Mouse (Mus musculus) MEL (cell line): ENCODE measurements at regions not wholly inside any gene's neighbourhood (a gene's known extent, or its start where the extent isn't known, plus 50 kb on each side); places are given as distances from the start of the nearest gene placed in this dataset.

Experiments
- DNase-seq: peaks from one replicate; pipeline ENCODE4 v3.0.0; 2011; ENCODE audit warnings: low read depth, low spot score
- H3K27ac ChIP-seq: 2 replicates; pipeline ENCODE4 v1.5.1; 2012; ENCODE audit warnings: low read depth, mild to moderate bottlenecking, control low read depth, low read length, moderate library complexity; ENCODE audit not compliant: control insufficient read depth
- H3K27me3 ChIP-seq, 2 experiments: fragments of 150-350 bp in 1 of 2; sonication (generic) in 1 of 2; 2 replicates each; pipeline ENCODE4 v1.6.1; 2012; ENCODE audit warnings: low read length in 2 of 2, mild to moderate bottlenecking in 2 of 2, improper control_type of control experiment in 1 of 2, moderate library complexity in 1 of 2; ENCODE audit not compliant: insufficient read depth in 2 of 2, control insufficient read depth in 1 of 2
- H3K36me3 ChIP-seq, 2 experiments: 2 replicates each; pipeline ENCODE4 v1.6.1; 2012 to 2014; ENCODE audit warnings: low read length in 2 of 2, improper control_type of control experiment in 1 of 2, inconsistent platforms in 1 of 2, mild to moderate bottlenecking in 1 of 2; ENCODE audit not compliant: insufficient read depth in 2 of 2, control insufficient read depth in 1 of 2
- H3K4me1 ChIP-seq, 2 experiments: fragments of 150-350 bp in 1 of 2; sonication (generic) in 1 of 2; 2 replicates each; pipeline ENCODE4 v1.6.1; 2012; ENCODE audit warnings: low read length in 2 of 2, improper control_type of control experiment in 1 of 2, mild to moderate bottlenecking in 1 of 2; ENCODE audit not compliant: insufficient read depth in 2 of 2, control insufficient read depth in 1 of 2
- H3K4me3 ChIP-seq, 2 experiments: fragments of 150-350 bp in 1 of 2; sonication (generic) in 1 of 2; 2 replicates each; pipeline ENCODE4 v1.5.1; 2012; ENCODE audit warnings: low read depth in 2 of 2, low read length in 2 of 2, mild to moderate bottlenecking in 2 of 2, moderate library complexity in 2 of 2, control low read depth in 1 of 2, improper control_type of control experiment in 1 of 2; ENCODE audit not compliant: control insufficient read depth in 1 of 2, insufficient read depth in 1 of 2
- H3K79me2 ChIP-seq: 2 replicates; pipeline ENCODE4 v1.6.1; 2012; ENCODE audit warnings: mild to moderate bottlenecking, low read length, moderate library complexity; ENCODE audit not compliant: control insufficient read depth, poor library complexity, insufficient read depth
- H3K9ac ChIP-seq: 2 replicates; pipeline ENCODE4 v1.6.1; 2012; ENCODE audit warnings: low read depth, mild to moderate bottlenecking, control low read depth, low read length, moderate library complexity; ENCODE audit not compliant: control insufficient read depth, poor library complexity, severe bottlenecking
- H3K9me3 ChIP-seq: fragments of 150-350 bp; sonication (generic); replicated peaks from 2 replicates; pipeline ENCODE4 v1.6.1; 2012; ENCODE audit warnings: mild to moderate bottlenecking, low read length, improper control_type of control experiment, moderate library complexity; ENCODE audit not compliant: insufficient read depth
- BHLHE40 ChIP-seq: IDR thresholded peaks from 2 replicates; pipeline ENCODE4 v1.6.1; 2012; ENCODE audit warnings: low read depth, mild to moderate bottlenecking, inconsistent platforms, low read length, improper control_type of control experiment, borderline replicate concordance
- CHD1 ChIP-seq: IDR thresholded peaks from 2 replicates; pipeline ENCODE4 v1.6.1; 2012; ENCODE audit warnings: low read depth, mild to moderate bottlenecking, inconsistent platforms, low read length, improper control_type of control experiment
- CHD2 ChIP-seq: IDR thresholded peaks from 2 replicates; pipeline ENCODE4 v1.6.1; 2011; ENCODE audit warnings: low read length, improper control_type of control experiment
- CTCF ChIP-seq, 3 experiments: IDR thresholded peaks in 2 of 3; conservative IDR thresholded peaks in 1 of 3; 2 replicates each; pipeline ENCODE4 v1.5.1; 2011 to 2012; ENCODE audit warnings: low read length in 3 of 3, low read depth in 2 of 3, mild to moderate bottlenecking in 2 of 3, improper control_type of control experiment in 1 of 3, inconsistent platforms in 1 of 3, mixed read lengths in 1 of 3, moderate library complexity in 1 of 3; ENCODE audit not compliant: control insufficient read depth in 1 of 3, insufficient read depth in 1 of 3, poor library complexity in 1 of 3, severe bottlenecking in 1 of 3
- E2F4 ChIP-seq: IDR thresholded peaks from 2 replicates; pipeline ENCODE4 v1.6.1; 2011; ENCODE audit warnings: low read depth, low read length, improper control_type of control experiment, borderline replicate concordance
- ETS1 ChIP-seq: IDR thresholded peaks from 2 replicates; pipeline ENCODE4 v1.6.1; 2012; ENCODE audit warnings: low read depth, mild to moderate bottlenecking, inconsistent platforms, low read length, improper control_type of control experiment, moderate library complexity
- GABPA ChIP-seq: IDR thresholded peaks from 2 replicates; pipeline ENCODE4 v1.6.1; 2012; ENCODE audit warnings: low read depth, mild to moderate bottlenecking, inconsistent platforms, low read length, improper control_type of control experiment, moderate library complexity
- KAT2A ChIP-seq: conservative IDR thresholded peaks from 2 replicates; pipeline ENCODE4 v1.6.1; 2012; ENCODE audit warnings: low read depth, low read length, improper control_type of control experiment, inconsistent platforms
- MAFK ChIP-seq: IDR thresholded peaks from 2 replicates; pipeline ENCODE4 v1.6.1; 2011; ENCODE audit warnings: low read depth, mild to moderate bottlenecking, low read length, improper control_type of control experiment, borderline replicate concordance
- MAX ChIP-seq: IDR thresholded peaks from 2 replicates; pipeline ENCODE4 v1.6.1; 2011; ENCODE audit warnings: low read length, improper control_type of control experiment
- MXI1 ChIP-seq: IDR thresholded peaks from 2 replicates; pipeline ENCODE4 v1.6.1; 2011; ENCODE audit warnings: mild to moderate bottlenecking, low read depth, low read length, improper control_type of control experiment
- MYB ChIP-seq: IDR thresholded peaks from 2 replicates; pipeline ENCODE4 v1.6.1; 2011; ENCODE audit warnings: mild to moderate bottlenecking, low read depth, low read length, improper control_type of control experiment
- MYC ChIP-seq: IDR thresholded peaks from 2 replicates; pipeline ENCODE4 v1.6.1; 2011; ENCODE audit warnings: low read depth, mild to moderate bottlenecking, low read length, improper control_type of control experiment, moderate library complexity
- POLR2A ChIP-seq, 2 experiments: IDR thresholded peaks; 2 replicates each; pipeline ENCODE4 v1.6.1; 2011 to 2012; ENCODE audit warnings: low read length in 2 of 2, mild to moderate bottlenecking in 2 of 2, control low read depth in 1 of 2, improper control_type of control experiment in 1 of 2, low read depth in 1 of 2, moderate library complexity in 1 of 2; ENCODE audit not compliant: control insufficient read depth in 1 of 2, insufficient read depth in 1 of 2, poor library complexity in 1 of 2
- POLR2AphosphoS5 ChIP-seq: IDR thresholded peaks from 2 replicates; pipeline ENCODE4 v1.6.1; 2012; ENCODE audit warnings: low read depth, borderline replicate concordance, mild to moderate bottlenecking, inconsistent platforms, low read length, moderate library complexity, mixed read lengths
- RAD21 ChIP-seq: IDR thresholded peaks from 2 replicates; pipeline ENCODE4 v1.6.1; 2011; ENCODE audit warnings: mild to moderate bottlenecking, low read depth, low read length, improper control_type of control experiment
- RCOR1 ChIP-seq: IDR thresholded peaks from 2 replicates; pipeline ENCODE4 v1.6.1; 2012; ENCODE audit warnings: low read depth, mild to moderate bottlenecking, inconsistent platforms, low read length, improper control_type of control experiment
- SIN3A ChIP-seq: IDR thresholded peaks from 2 replicates; pipeline ENCODE4 v1.6.1; 2012; ENCODE audit warnings: low read length, improper control_type of control experiment, inconsistent platforms
- SMC3 ChIP-seq: IDR thresholded peaks from 2 replicates; pipeline ENCODE4 v1.6.1; 2011; ENCODE audit warnings: low read depth, low read length, improper control_type of control experiment
- TAL1 ChIP-seq: IDR thresholded peaks from 2 replicates; pipeline ENCODE4 v1.6.1; 2012; ENCODE audit warnings: mild to moderate bottlenecking, inconsistent platforms, low read length, moderate library complexity, mixed read lengths
- TCF12 ChIP-seq: IDR thresholded peaks from 2 replicates; pipeline ENCODE4 v1.6.1; 2014; ENCODE audit warnings: low read depth, mild to moderate bottlenecking, inconsistent platforms, low read length, improper control_type of control experiment, moderate library complexity
- UBTF ChIP-seq: IDR thresholded peaks from 2 replicates; pipeline ENCODE4 v1.6.1; 2012; ENCODE audit warnings: low read depth, mild to moderate bottlenecking, inconsistent platforms, low read length, improper control_type of control experiment, moderate library complexity, borderline replicate concordance; ENCODE audit not compliant: insufficient read depth
- USF1 ChIP-seq: IDR thresholded peaks from 2 replicates; pipeline ENCODE4 v1.6.1; 2014; ENCODE audit warnings: low read depth, mild to moderate bottlenecking, inconsistent platforms, low read length, improper control_type of control experiment, moderate library complexity
- USF2 ChIP-seq, 2 experiments: IDR thresholded peaks; 2 replicates each; pipeline ENCODE4 v1.6.1; 2011 to 2012; ENCODE audit warnings: improper control_type of control experiment in 2 of 2, low read length in 2 of 2, borderline replicate concordance in 1 of 2, inconsistent platforms in 1 of 2, low read depth in 1 of 2, mild to moderate bottlenecking in 1 of 2; ENCODE audit not compliant: insufficient read depth in 1 of 2
- ZC3H11A ChIP-seq: IDR thresholded peaks from 2 replicates; pipeline ENCODE4 v1.6.1; 2012; ENCODE audit warnings: low read depth, mild to moderate bottlenecking, inconsistent platforms, low read length, improper control_type of control experiment
- ZMIZ1 ChIP-seq: IDR thresholded peaks from 2 replicates; pipeline ENCODE4 v1.6.1; 2012; ENCODE audit warnings: low read depth, mild to moderate bottlenecking, inconsistent platforms, low read length, improper control_type of control experiment, moderate library complexity

- Histone ChIP-seq H3K9ac (no peak overlapping the region), H3K36me3 (no peaks in the 10 kb centered on the region), H3K4me3 (no peak overlapping the region), H3K27me3 (peaks cover 0 to 1% of the 10 kb centered on the region in 2 experiments; a peak in 2 of 4 replicates), H3K4me1 (no peaks in the 10 kb centered on the region), H3K27ac (no peak overlapping the region), H3K9me3 (no peaks in the 10 kb centered on the region), H3K79me2 (no peaks in the 10 kb centered on the region)
- TF ChIP-seq MAX (no peak), BHLHE40 (no peak), USF1 (no peak), RCOR1 (no peak), USF2 (IDR thresholded peaks at IDR 0.05; ENCODE audit: borderline replicate concordance in 1 of 2, insufficient read depth in 1 of 2, low read depth in 1 of 2, low read length in 2 of 2) (no peak), POLR2A (IDR thresholded peaks at IDR 0.05; ENCODE audit: control insufficient read depth in 1 of 2, insufficient read depth in 1 of 2, low read depth in 1 of 2, low read length in 2 of 2, poor library complexity in 1 of 2) (no peak), UBTF (no peak)
- no peak for DNase-seq
These were observed 81.3 kb downstream of the Dnajb9 start for GRCm38 (mm10) chr12:44128874-44129273.

GRCm38 (mm10) chr12:44105085-44105484, 105.0 kb downstream of the Dnajb9 start:
- no peak overlapping the region for H3K27ac ChIP-seq
- no peaks in the 10 kb centered on the region for H3K79me2 ChIP-seq
- no peaks in the 10 kb centered on the region; a peak in 1 of 4 replicates for H3K4me1 ChIP-seq
- H3K36me3 ChIP-seq = no peaks in the 10 kb centered on the region
- H3K9ac ChIP-seq = no peak overlapping the region
- DNase-seq = peak; percentile 46
- H3K4me3 ChIP-seq = no peak overlapping the region
- no peak for TF ChIP-seq MYC
- TF ChIP-seq CTCF (IDR thresholded peaks at IDR 0.05 in 2 of 3, conservative IDR thresholded peaks at IDR 0.05 in 1 of 3; ENCODE audit: control insufficient read depth in 1 of 3, insufficient read depth in 1 of 3, low read depth in 2 of 3, low read length in 3 of 3, poor library complexity in 1 of 3, severe bottlenecking in 1 of 3) = peak in 2 of 3 experiments; percentile 14 to 63; a peak in 3 of 6 replicates
- TF ChIP-seq RAD21 = peak; percentile 73
- TF ChIP-seq ZC3H11A = peak; percentile 56
- peak; percentile 67 for TF ChIP-seq SMC3
- H3K27me3 ChIP-seq = no peaks in the 10 kb centered on the region; a peak in 1 of 4 replicates
- no peaks in the 10 kb centered on the region for H3K9me3 ChIP-seq

GRCm38 (mm10) chr12:44099188-44099587, 110.9 kb downstream of the Dnajb9 start:
- Histone ChIP-seq H3K9ac (no peak overlapping the region), H3K27me3 (no peaks in the 10 kb centered on the region; a peak in 1 of 4 replicates), H3K36me3 (no peaks in the 10 kb centered on the region), H3K27ac (no peak overlapping the region), H3K79me2 (no peaks in the 10 kb centered on the region), H3K4me3 (no peak overlapping the region), H3K4me1 (no peaks in the 10 kb centered on the region), H3K9me3 (no peaks in the 10 kb centered on the region)
- DNase-seq = no peak
- no peak for TF ChIP-seq TCF12
- no peak for TF ChIP-seq TAL1
- no peak for TF ChIP-seq MAFK
- TF ChIP-seq UBTF = no peak
- no peak for TF ChIP-seq ETS1
- no peak for TF ChIP-seq GABPA
- TF ChIP-seq KAT2A = no peak
- TF ChIP-seq CTCF (IDR thresholded peaks at IDR 0.05 in 2 of 3, conservative IDR thresholded peaks at IDR 0.05 in 1 of 3; ENCODE audit: control insufficient read depth in 1 of 3, insufficient read depth in 1 of 3, low read depth in 2 of 3, low read length in 3 of 3, poor library complexity in 1 of 3, severe bottlenecking in 1 of 3) = no peak
- TF ChIP-seq SIN3A = no peak
- TF ChIP-seq ZMIZ1 = no peak
- no peak for TF ChIP-seq CHD1
- no peak for TF ChIP-seq RAD21
- no peak for TF ChIP-seq CHD2
- TF ChIP-seq BHLHE40 = no peak
- TF ChIP-seq MXI1 = no peak
- TF ChIP-seq MYB = no peak
- no peak for TF ChIP-seq SMC3
- TF ChIP-seq POLR2AphosphoS5 = no peak
- no peak for TF ChIP-seq E2F4
